Mouse (Mus musculus): Measurements from ENCODE around the gene Cacul1. TPM values are rescaled to one million over a fixed set of nuclear protein-coding genes. Genes with fewer than 3 reads are reported as not detected.
"Not testable (repeated sequence)": the region's sequence is repeated elsewhere in the genome, so short reads cannot be mapped to it uniquely, and the experiment has no call there.

Gene Cacul1
- total RNA-seq (2014; fragmentation: Nextera tagmentation) (19.8 and 27.2 TPM in 2 replicates), total RNA-seq (2017) (30.2 and 38.6 TPM in 2 replicates)

- ATAC-seq (replicated peaks; ENCODE audit: low FRiP score, low TSS enrichment, poor library complexity, severe bottlenecking): peak; percentile 97
These were observed at the start of gene Cacul1 for GRCm38 (mm10) chr19:60580582-60581339. Gene Cacul1, minus strand, starts transcription at chr19:60581025.

- ATAC-seq (replicated peaks; ENCODE audit: low FRiP score, low TSS enrichment, poor library complexity, severe bottlenecking): no peak
These were observed 38.6 kb upstream of the Cacul1 start for GRCm38 (mm10) chr19:60619420-60619819.

GRCm38 (mm10) chr19:60617007-60617406 is 36.2 kb upstream of the Cacul1 start:
- ATAC-seq (replicated peaks; ENCODE audit: low FRiP score, low TSS enrichment, poor library complexity, severe bottlenecking): peak; percentile 68

GRCm38 (mm10) chr19:60615470-60616200 is 34.8 kb upstream of the Cacul1 start:
- ATAC-seq (replicated peaks; ENCODE audit: low FRiP score, low TSS enrichment, poor library complexity, severe bottlenecking): no peak

- ATAC-seq (replicated peaks; ENCODE audit: low FRiP score, low TSS enrichment, poor library complexity, severe bottlenecking): peak; percentile 76
These were observed 30.8 kb upstream of the Cacul1 start for GRCm38 (mm10) chr19:60611525-60612215.

GRCm38 (mm10) chr19:60608766-60609165 is 27.9 kb upstream of the Cacul1 start:
- ATAC-seq (replicated peaks; ENCODE audit: low FRiP score, low TSS enrichment, poor library complexity, severe bottlenecking): peak; percentile 89

GRCm38 (mm10) chr19:60603586-60603985 is 22.8 kb upstream of the Cacul1 start:
- ATAC-seq (replicated peaks; ENCODE audit: low FRiP score, low TSS enrichment, poor library complexity, severe bottlenecking): no peak

- not testable (repeated sequence) for ATAC-seq (replicated peaks; ENCODE audit: low FRiP score, low TSS enrichment, poor library complexity, severe bottlenecking)
These were observed 21.2 kb upstream of the Cacul1 start for GRCm38 (mm10) chr19:60602066-60602465.

- no peak for ATAC-seq (replicated peaks; ENCODE audit: low FRiP score, low TSS enrichment, poor library complexity, severe bottlenecking)
These were observed 17.3 kb upstream of the Cacul1 start for GRCm38 (mm10) chr19:60598025-60598697.

GRCm38 (mm10) chr19:60589646-60590045 is 8.8 kb upstream of the Cacul1 start:
- no peak for ATAC-seq (replicated peaks; ENCODE audit: low FRiP score, low TSS enrichment, poor library complexity, severe bottlenecking)

- no peak for ATAC-seq (replicated peaks; ENCODE audit: low FRiP score, low TSS enrichment, poor library complexity, severe bottlenecking)
These were observed 5.8 kb upstream of the Cacul1 start for GRCm38 (mm10) chr19:60586652-60587051.

- no peak for ATAC-seq (replicated peaks; ENCODE audit: low FRiP score, low TSS enrichment, poor library complexity, severe bottlenecking)
These were observed 2.4 kb upstream of the Cacul1 start for GRCm38 (mm10) chr19:60583201-60583600.

- ATAC-seq (replicated peaks; ENCODE audit: low FRiP score, low TSS enrichment, poor library complexity, severe bottlenecking): peak; percentile 14; the same call in 1 of the 2 replicates
These were observed 809 bp upstream of the Cacul1 start for GRCm38 (mm10) chr19:60581377-60582290.

GRCm38 (mm10) chr19:60579771-60580581 is 849 bp downstream of the Cacul1 start:
- peak; percentile 20; the same call in 1 of the 2 replicates for ATAC-seq (replicated peaks; ENCODE audit: low FRiP score, low TSS enrichment, poor library complexity, severe bottlenecking)

- ATAC-seq (replicated peaks; ENCODE audit: low FRiP score, low TSS enrichment, poor library complexity, severe bottlenecking): no peak
These were observed 4.1 kb downstream of the Cacul1 start for GRCm38 (mm10) chr19:60576741-60577140.

- no peak; the same call in 1 of the 2 replicates for ATAC-seq (replicated peaks; ENCODE audit: low FRiP score, low TSS enrichment, poor library complexity, severe bottlenecking)
These were observed 20.3 kb downstream of the Cacul1 start for GRCm38 (mm10) chr19:60560497-60560896.

- ATAC-seq (replicated peaks; ENCODE audit: low FRiP score, low TSS enrichment, poor library complexity, severe bottlenecking): no peak
These were observed 25.9 kb downstream of the Cacul1 start for GRCm38 (mm10) chr19:60554866-60555438.
